Mouse (Mus musculus) forebrain, embryonic 13.5 days (tissue): ENCODE results near the gene Tm2d3. TPM values are rescaled to one million over a fixed set of nuclear protein-coding genes. Genes with fewer than 3 reads are reported as not detected.
A peak's percentile ranks its signal among the peaks of the same experiment; 100 is the strongest.

ENCODE experiments used
- ATAC-seq: fragments of 200-750 bp; cut with Nextera tagmentation; 2 replicates; pipeline ENCODE4 v1.8.0; 2017
- H3K27ac ChIP-seq: fragments of 300-500 bp; sonication (generic); 2 replicates; pipeline ENCODE4 v1.5.1; 2015; ENCODE audit warnings: inconsistent platforms, mild to moderate bottlenecking, moderate library complexity
- H3K27me3 ChIP-seq: fragments of 300-500 bp; sonication (generic); 2 replicates; pipeline ENCODE4 v1.6.1; 2015; ENCODE audit warnings: mild to moderate bottlenecking, inconsistent platforms
- H3K36me3 ChIP-seq: fragments of 300-500 bp; sonication (generic); 2 replicates; pipeline ENCODE4 v1.6.1; 2015; ENCODE audit warnings: mild to moderate bottlenecking, inconsistent platforms; ENCODE audit not compliant: poor library complexity, severe bottlenecking
- H3K4me1 ChIP-seq: fragments of 300-500 bp; sonication (generic); 2 replicates; pipeline ENCODE4 v1.6.1; 2015; ENCODE audit warnings: inconsistent platforms
- H3K4me2 ChIP-seq: fragments of 300-500 bp; sonication (generic); 2 replicates; pipeline ENCODE4 v1.6.1; 2015; ENCODE audit warnings: inconsistent platforms, mild to moderate bottlenecking, moderate library complexity
- H3K4me3 ChIP-seq: fragments of 300-500 bp; sonication (generic); 2 replicates; pipeline ENCODE4 v1.5.1; 2015; ENCODE audit warnings: mild to moderate bottlenecking, inconsistent platforms
- H3K9ac ChIP-seq: fragments of 300-500 bp; sonication (generic); 2 replicates; pipeline ENCODE4 v1.6.1; 2015; ENCODE audit warnings: mild to moderate bottlenecking, inconsistent platforms
- H3K9me3 ChIP-seq: fragments of 300-500 bp; sonication (generic); replicated peaks from 2 replicates; pipeline ENCODE4 v1.6.1; 2016; ENCODE audit warnings: inconsistent platforms
- WGBS: fragments of 180-500 bp; shearing (Covaris S2); methylation state at CpG from one replicate; pipeline ENCODE4 v1.1.7; 2015; 5-methylcytosine and 5-hydroxymethylcytosine counted together
- polyA plus RNA-seq: library from polyadenylated mRNA; unstranded; fragments of >200 nt; fragmentation: Nextera tagmentation; extraction: Ambion mirVana; gene quantifications from 2 replicates; pipeline ENCODE4 v1.2.1, GENCODE M21; 2015

Gene Tm2d3
- 80.9 and 84.7 TPM in 2 replicates for polyA plus RNA-seq

- no peaks in the 10 kb centered on the region for H3K9me3 ChIP-seq
- WGBS: 91% methylated on average over 7 of the region's 7 CpGs
- H3K27ac ChIP-seq: no peak within 1 kb of the TSS
- no peak within 1 kb of the TSS for H3K4me2 ChIP-seq
- H3K4me3 ChIP-seq: no peak within 1 kb of the TSS
- H3K36me3 ChIP-seq: peaks cover 25% of the 10 kb centered on the region
- H3K9ac ChIP-seq: no peak within 1 kb of the TSS
- ATAC-seq: no peak
- H3K4me1 ChIP-seq: peaks cover 20% of the 10 kb centered on the region
- H3K27me3 ChIP-seq: no peaks in the 10 kb centered on the region
These were observed at the start of gene Tm2d3 for GRCm38 (mm10) chr7:65690869-65691268. TSS of gene Tm2d3 (plus strand) at chr7:65691169.

DNA sequence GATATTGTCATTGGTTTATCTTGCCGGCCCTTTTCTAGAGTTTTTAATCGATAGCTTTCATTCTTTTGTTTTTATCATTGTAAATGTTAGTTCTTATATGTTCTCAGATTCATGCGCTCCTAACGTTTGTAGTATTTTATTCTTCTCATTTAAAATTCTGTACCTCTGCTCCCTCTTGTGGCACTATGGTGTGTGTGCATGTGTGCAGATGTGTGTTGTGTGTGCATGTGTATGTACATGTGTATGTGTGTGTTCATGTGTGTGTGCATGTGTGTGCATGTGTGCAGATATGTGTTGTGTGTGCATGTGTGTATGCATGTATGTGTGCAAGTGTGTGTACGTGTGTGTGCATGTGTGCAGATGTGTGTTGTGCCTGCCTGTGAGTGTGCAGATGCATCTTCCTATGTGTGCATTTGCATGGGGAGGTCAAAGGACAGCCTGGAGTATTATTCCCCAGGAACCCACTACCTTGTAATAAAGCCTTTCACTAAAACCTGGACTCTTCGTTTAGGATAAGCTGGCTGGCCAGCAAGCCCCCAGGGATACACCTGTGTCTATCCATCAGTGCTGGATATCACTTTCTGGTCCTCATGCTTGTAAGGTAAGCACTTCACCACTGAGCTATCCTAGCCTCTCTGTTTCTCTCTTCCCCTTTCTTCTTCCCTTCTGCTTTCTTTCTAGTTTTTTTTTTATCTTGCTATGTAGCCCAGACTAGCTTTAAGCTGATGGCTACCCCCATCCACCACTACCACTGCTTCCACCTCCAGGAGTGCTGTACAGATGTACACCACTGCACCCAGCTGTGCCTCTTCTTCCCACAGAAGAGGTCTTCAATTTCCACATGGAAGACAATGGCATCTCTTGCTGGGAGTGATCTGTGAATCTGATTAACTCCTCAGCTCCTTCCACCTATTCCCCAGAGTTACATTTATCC lies 48.3 kb upstream of the Tm2d3 start:
- Histone ChIP-seq H3K4me1 (peaks cover 9% of the 10 kb centered on the region; the same call in 1 of the 2 replicates), H3K4me2 (no peak overlapping the region), H3K27ac (no peak overlapping the region), H3K9me3 (no peaks in the 10 kb centered on the region), H3K36me3 (0 out of 2 replicates have a peak, but pooled peaks cover 2% of the 10 kb centered on the region), H3K4me3 (no peak overlapping the region), H3K27me3 (peaks cover 8% of the 10 kb centered on the region; the same call in 1 of the 2 replicates), H3K9ac (no peak overlapping the region)
- 71% methylated on average over 6 of the region's 6 CpGs for WGBS
- no peak for ATAC-seq

- Histone ChIP-seq H3K27me3 (peaks cover 8% of the 10 kb centered on the region; the same call in 1 of the 2 replicates), H3K4me3 (peak overlapping the region; percentile 63), H3K27ac (no peak overlapping the region), H3K9ac (no peak overlapping the region), H3K9me3 (0 out of 2 replicates have a peak, but pooled peaks cover 3% of the 10 kb centered on the region), H3K4me1 (0 out of 2 replicates have a peak, but pooled peaks cover 4% of the 10 kb centered on the region), H3K36me3 (peaks cover 12% of the 10 kb centered on the region), H3K4me2 (peak overlapping the region; percentile 69)
- peak; percentile 15 for ATAC-seq
- WGBS: 34% methylated on average over 6 of the region's 6 CpGs
These were observed 47.0 kb upstream of the Tm2d3 start for GRCm38 (mm10) chr7:65643861-65644421.

DNA sequence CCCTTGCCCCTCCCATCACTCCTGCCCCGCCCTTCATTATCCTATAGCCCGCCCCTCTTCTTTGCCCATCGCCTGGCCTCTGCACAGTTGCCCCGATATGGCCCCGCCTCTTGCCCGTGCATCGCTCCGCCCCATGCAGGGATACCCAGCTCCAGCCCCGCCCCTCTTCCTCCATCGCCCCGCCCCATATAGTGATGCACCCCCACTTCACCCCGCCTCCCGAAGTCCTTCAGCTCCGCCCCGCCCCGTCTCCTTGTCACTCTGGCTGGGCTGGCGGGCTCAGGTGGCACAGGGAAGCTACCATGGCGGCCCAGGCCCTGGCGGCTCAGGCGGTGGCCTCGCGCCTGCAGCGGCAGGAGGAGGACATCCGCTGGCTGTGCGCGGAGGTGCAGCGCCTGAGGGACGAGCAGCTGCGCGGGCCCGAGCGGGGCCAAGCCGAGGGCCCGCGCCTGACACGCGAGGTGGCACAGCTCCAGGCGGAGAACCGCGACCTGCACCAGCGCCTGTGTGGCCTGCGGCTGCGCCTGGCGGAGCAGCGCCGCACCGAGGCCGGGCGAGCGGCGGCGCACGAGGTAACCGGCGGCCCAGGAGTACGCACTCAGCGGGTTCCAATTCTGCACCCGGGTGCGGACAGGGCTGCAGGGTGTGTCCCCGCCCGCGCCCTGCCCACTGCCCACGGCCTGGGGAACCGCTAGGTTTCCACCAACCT lies 46.2 kb upstream of the Tm2d3 start, which contains the start of gene Tarsl2:
Gene Tarsl2 (plus strand): TSS at position 256 of the 709 bp plus-strand sequence.
- Histone ChIP-seq H3K4me3 (peak within 1 kb of the TSS; percentile 63), H3K4me2 (peak within 1 kb of the TSS; percentile 69), H3K4me1 (0 out of 2 replicates have a peak, but pooled peaks cover 4% of the 10 kb centered on the region), H3K27me3 (peaks cover 8% of the 10 kb centered on the region; the same call in 1 of the 2 replicates), H3K36me3 (peaks cover 20% of the 10 kb centered on the region), H3K9ac (peak within 1 kb of the TSS; percentile 78), H3K27ac (peak within 1 kb of the TSS; percentile 82), H3K9me3 (0 out of 2 replicates have a peak, but pooled peaks cover 3% of the 10 kb centered on the region)
- ATAC-seq: peak; percentile 96
- whole genome bisulfite sequencing: under 1% methylated on average over 64 of the region's 64 CpGs

DNA sequence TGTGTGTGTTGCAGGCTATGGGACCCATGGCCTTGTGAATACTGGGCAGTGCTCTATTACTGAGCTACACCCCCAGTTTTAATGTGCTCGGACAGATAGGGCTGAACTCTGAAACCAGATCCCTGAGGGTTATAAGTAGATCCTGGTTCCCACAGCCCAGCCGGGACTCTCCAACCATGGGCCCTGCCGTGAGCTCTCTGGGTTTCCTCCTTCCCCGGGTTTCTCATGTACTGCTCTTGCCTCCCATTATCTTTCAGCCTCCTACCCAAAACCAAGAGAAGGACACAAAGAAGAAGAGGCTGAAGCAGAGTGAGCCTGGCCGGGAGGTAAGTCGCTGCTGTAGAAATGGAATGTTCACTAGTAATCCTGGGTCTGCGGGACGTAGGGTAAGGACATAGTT lies 45.0 kb upstream of the Tm2d3 start:
- H3K9me3 ChIP-seq: 0 out of 2 replicates have a peak, but pooled peaks cover 3% of the 10 kb centered on the region
- 0 out of 2 replicates have a peak, but pooled peaks cover 4% of the 10 kb centered on the region for H3K4me1 ChIP-seq
- no peak overlapping the region for H3K27ac ChIP-seq
- no peak overlapping the region for H3K4me3 ChIP-seq
- no peak overlapping the region for H3K9ac ChIP-seq
- peaks cover 8% of the 10 kb centered on the region; the same call in 1 of the 2 replicates for H3K27me3 ChIP-seq
- ATAC-seq: no peak
- WGBS: 92% methylated on average over 8 of the region's 8 CpGs
- H3K4me2 ChIP-seq: no peak overlapping the region
- peaks cover 25% of the 10 kb centered on the region for H3K36me3 ChIP-seq

GRCm38 (mm10) chr7:65650662-65651061 lies 40.3 kb upstream of the Tm2d3 start:
- Histone ChIP-seq H3K9me3 (0 out of 2 replicates have a peak, but pooled peaks cover 3% of the 10 kb centered on the region), H3K9ac (no peak overlapping the region), H3K27ac (no peak overlapping the region), H3K4me2 (no peak overlapping the region), H3K4me1 (no peaks in the 10 kb centered on the region), H3K27me3 (no peaks in the 10 kb centered on the region), H3K36me3 (peaks cover 46% of the 10 kb centered on the region), H3K4me3 (no peak overlapping the region)
- WGBS: 90% methylated on average over 4 of the region's 4 CpGs
- no peak for ATAC-seq

DNA sequence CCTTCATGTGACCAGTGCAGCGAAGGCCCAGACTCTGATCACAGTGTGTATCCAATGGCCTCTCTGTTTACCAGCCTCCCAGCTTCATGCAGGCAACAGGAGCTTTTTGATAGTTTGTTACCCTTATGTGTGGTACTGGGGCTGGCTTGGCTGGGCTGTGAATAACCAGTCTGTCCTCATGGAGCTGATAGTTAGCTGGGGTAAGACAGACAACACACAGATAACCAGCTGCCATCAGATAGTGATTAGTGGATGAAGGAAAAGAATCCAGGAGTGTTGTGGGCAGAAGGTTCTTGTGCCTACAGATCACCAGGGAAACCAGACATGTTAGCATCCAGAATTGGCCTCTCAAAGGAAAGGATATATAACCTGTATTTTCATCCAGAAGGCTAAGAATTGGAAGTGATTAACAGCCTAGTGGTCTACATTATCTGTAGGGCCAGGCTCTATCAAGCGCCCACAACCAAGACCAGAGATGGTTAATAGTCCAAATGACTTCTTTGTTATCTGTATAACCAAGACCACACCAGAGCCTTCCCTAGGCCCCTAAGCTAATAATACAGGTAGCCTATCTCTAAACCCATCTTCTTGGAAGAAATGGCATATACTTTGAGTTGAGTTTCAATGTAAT lies 33.4 kb upstream of the Tm2d3 start:
- H3K9me3 ChIP-seq: no peaks in the 10 kb centered on the region
- WGBS: 88% methylated on average over 2 of the region's 2 CpGs
- H3K9ac ChIP-seq: no peak overlapping the region
- H3K27ac ChIP-seq: no peak overlapping the region
- H3K4me3 ChIP-seq: no peak overlapping the region
- peaks cover 40% of the 10 kb centered on the region for H3K36me3 ChIP-seq
- H3K4me2 ChIP-seq: no peak overlapping the region
- H3K4me1 ChIP-seq: no peaks in the 10 kb centered on the region
- no peaks in the 10 kb centered on the region for H3K27me3 ChIP-seq
- ATAC-seq: no peak

- H3K4me3 ChIP-seq: no peak overlapping the region
- H3K4me2 ChIP-seq: no peak overlapping the region
- peaks cover 37% of the 10 kb centered on the region for H3K36me3 ChIP-seq
- no peak for ATAC-seq
- H3K4me1 ChIP-seq: no peaks in the 10 kb centered on the region
- H3K27me3 ChIP-seq: no peaks in the 10 kb centered on the region
- no peaks in the 10 kb centered on the region for H3K9me3 ChIP-seq
- no peak overlapping the region for H3K9ac ChIP-seq
- 88% methylated on average over 11 of the region's 11 CpGs for WGBS
- H3K27ac ChIP-seq: no peak overlapping the region
These were observed 27.7 kb upstream of the Tm2d3 start for GRCm38 (mm10) chr7:65663225-65663790.

DNA sequence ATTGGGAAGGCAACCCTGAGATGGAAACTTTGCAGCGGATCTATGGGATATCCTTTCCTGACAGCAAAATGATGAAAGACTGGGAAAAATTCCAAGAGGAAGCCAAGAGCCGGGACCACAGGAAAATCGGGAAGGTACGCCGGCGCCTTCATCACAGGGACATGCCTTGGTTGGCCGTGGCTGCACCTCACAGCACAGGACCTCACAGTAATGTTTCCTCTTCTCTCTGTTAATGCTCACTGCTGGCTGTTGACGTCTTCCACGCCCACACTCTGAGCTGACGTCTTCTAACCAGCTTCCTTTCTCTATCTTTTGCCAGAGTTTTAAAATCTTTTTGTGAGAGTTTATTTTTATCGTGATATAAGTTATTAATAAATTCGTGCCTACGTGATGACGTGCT lies 27.1 kb upstream of the Tm2d3 start:
- no peak for ATAC-seq
- Histone ChIP-seq H3K9me3 (no peaks in the 10 kb centered on the region), H3K36me3 (peaks cover 31% of the 10 kb centered on the region), H3K4me3 (no peak overlapping the region), H3K27me3 (no peaks in the 10 kb centered on the region), H3K9ac (no peak overlapping the region), H3K4me1 (no peaks in the 10 kb centered on the region), H3K27ac (no peak overlapping the region), H3K4me2 (no peak overlapping the region)
- WGBS: 92% methylated on average over 14 of the region's 14 CpGs

- WGBS: 94% methylated on average over 6 of the region's 6 CpGs
These were observed 23.5 kb upstream of the Tm2d3 start for GRCm38 (mm10) chr7:65667491-65667890.

GRCm38 (mm10) chr7:65678050-65678449 lies 12.9 kb upstream of the Tm2d3 start:
- no peak overlapping the region for H3K27ac ChIP-seq
- H3K36me3 ChIP-seq: peaks cover 22% of the 10 kb centered on the region
- no peaks in the 10 kb centered on the region for H3K27me3 ChIP-seq
- H3K4me1 ChIP-seq: no peaks in the 10 kb centered on the region
- ATAC-seq: no peak
- H3K9me3 ChIP-seq: no peaks in the 10 kb centered on the region
- WGBS: 78% methylated on average over 10 of the region's 10 CpGs
- no peak overlapping the region for H3K4me2 ChIP-seq
- H3K9ac ChIP-seq: no peak overlapping the region
- H3K4me3 ChIP-seq: no peak overlapping the region

More at GRCm38 (mm10) chr7:65667491-65667890, 23.5 kb upstream of the Tm2d3 start:
- Histone ChIP-seq H3K9me3 (no peaks in the 10 kb centered on the region), H3K9ac (no peak overlapping the region), H3K4me3 (no peak overlapping the region), H3K27me3 (no peaks in the 10 kb centered on the region), H3K36me3 (peaks cover 37% of the 10 kb centered on the region), H3K4me2 (no peak overlapping the region), H3K4me1 (no peaks in the 10 kb centered on the region), H3K27ac (no peak overlapping the region)
- ATAC-seq: no peak
